Mouse (Mus musculus) layer of hippocampus, adult 9-10 months (tissue): ENCODE data around the gene Cbarp.
"Not testable (repeated sequence)": the region's sequence is repeated elsewhere in the genome, so short reads cannot be mapped to it uniquely, and the experiment has no call there.

ENCODE experiments used
- DNase-seq: peaks from one replicate; pipeline ENCODE4 v3.0.0; 2022; ENCODE audit warnings: low spot score

Cbarp gene

DNA sequence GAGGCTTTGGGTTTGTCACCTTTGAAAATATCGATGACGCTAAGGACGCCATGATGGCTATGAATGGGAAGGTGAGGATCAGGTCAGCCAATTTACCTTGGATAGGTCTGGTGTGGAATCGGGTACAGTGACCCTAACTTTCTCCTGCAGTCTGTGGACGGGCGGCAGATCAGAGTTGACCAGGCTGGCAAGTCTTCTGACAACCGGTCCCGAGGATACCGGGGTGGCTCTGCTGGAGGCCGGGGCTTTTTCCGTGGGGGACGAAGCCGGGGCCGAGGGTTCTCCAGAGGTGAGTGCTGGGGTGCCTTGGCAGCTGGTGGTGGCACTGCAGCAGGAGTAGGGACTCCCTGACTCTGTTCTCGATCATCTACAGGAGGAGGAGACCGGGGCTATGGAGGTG is 29.4 kb upstream of the Cbarp start:
- DNase-seq, result no peak

GRCm38 (mm10) chr10:80169651-80170050 is 29.0 kb upstream of the Cbarp start:
- no peak for DNase-seq

GRCm38 (mm10) chr10:80169070-80169469 is 28.4 kb upstream of the Cbarp start:
- DNase-seq, result no peak

GRCm38 (mm10) chr10:80168038-80168661 is 27.5 kb upstream of the Cbarp start:
- DNase-seq, result no peak

DNA sequence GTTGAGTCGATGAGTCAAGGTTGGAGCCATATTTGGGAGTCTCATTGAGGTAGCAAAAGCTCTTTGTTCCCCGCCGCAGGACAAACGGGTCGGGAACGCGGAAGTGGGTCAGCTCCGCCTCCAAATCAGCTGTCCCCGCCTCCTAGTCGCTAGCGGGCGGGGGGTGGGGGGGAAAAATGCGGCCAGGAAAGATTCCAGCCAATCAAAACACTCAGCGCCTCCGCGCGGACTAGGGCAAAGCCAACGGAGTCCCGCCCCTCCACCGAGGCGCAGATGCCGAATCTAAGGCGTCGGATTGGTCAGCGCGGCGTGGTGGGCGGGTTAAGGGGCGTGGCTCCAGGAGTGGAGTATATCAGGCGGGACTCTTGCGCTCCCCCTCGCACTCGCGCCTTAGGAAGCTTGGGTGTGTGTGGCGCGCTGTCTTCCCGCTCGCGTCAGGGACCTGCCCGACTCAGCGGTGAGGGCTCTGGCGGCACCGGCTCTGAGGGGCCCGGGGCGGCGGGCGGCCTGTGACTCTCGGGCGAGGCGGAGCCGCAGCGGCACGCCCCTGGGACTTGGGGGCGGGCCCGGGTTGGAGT is 26.9 kb upstream of the Cbarp start:
- peak; percentile 95 for DNase-seq

GRCm38 (mm10) chr10:80166136-80166535 is 25.5 kb upstream of the Cbarp start:
- DNase-seq, result not testable (repeated sequence)

DNA sequence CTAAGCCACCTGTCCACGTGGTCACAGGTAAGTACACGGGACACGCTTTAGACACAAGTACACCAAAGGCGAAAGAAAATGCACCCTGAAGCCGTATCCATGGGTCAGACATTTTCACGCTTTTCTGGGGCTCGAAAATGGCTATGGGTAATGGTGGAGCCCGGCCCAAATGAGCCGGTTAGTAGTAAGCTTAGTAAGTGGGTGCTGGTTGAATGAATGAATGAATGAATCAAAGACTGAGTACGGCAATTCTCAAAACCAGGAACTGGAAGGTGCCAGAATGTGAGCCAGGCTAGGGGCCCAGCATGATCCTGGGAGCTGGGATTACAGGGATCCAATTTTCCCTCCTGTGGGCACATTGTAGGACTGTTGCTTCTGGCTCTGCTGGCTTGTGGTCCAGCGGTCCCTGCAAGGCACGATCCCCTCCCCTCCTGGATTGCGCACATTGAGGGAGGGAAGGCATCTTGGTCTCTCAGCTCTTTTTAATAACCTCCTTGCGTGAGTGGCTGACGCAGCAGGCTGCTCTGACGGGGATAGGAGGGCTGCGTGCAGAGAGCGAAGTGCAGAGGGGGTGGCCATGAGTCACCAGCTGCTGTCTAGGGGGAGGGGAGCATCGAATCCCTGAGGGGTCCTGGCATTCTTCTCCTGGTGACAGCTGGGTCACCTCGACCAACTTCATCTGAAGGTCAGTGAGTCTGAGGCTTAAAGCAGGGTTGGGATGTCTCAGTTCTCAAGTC is 24.9 kb upstream of the Cbarp start, which contains the start of gene Cirbp:
TSS of gene Cirbp (plus strand) at position 594 of the 737 bp plus-strand sequence.
- no peak for DNase-seq

DNA sequence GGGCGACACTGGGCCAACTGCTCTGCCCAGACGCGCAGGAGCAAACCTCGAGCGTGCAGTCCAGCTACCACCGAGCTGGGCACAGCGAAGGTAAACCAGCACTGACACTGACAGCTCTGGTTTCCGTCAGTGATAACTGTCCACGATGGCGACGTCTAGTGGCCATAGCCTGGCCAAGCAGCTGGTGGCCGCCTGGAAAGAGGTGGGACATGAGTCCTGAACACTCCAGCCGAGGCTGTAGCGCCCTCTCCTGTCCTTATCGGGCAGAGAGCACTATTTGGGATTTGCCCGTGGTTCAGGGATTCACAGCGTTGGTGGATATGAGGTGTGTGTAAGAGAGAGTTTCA is 24.3 kb upstream of the Cbarp start:
- DNase-seq, result peak; percentile 98

- DNase-seq, result no peak
Observed at GRCm38 (mm10) chr10:80164161-80164997, 23.7 kb upstream of the Cbarp start.

DNA sequence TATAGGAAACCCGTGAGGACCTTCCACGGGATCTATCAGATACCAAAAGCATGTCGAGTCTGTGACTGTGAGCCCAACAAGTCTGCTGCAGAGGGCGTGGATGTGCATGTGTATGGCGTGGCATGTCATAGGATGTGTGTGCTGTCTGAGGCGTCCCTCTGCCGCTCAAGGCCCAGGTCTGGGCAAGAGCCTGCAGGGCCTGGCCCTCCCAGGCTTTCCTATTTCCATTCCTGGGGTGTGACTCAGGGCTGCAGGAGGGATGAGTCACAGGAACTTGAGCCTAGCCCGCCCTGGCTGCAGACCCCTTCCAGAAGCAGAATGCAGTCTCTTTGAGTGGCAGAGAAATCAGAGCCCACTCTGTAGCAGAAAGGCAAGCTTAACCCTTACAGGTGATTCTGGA is 23.1 kb upstream of the Cbarp start:
- no peak for DNase-seq

DNA sequence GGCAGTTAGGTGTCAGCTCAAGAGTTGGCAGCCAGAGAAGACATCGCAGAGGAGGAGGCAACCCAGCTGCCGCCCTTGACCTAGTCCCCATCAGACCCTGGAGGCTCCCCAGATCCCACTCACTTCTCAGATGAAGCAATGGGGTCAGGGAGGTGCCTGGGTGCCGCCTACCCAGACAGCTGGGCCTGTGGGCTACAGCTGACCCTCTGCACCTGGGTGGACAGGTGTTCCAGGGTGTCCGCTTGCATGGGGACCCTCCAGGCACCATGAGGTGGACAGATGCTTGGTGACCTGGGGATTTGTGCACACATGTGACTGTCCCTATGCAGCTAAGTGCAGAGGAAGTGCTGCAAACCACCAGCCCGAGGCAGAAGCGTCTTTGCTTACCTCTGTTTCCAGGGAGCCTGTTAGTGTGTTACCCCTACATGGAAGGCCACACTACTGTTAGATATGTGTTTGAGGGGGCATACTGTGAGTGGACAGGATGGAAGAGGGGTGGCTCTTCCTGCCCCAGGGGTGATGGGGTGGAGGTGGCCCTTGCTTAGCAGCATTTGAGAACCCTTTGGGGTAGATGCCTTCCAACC is 22.2 kb upstream of the Cbarp start:
- no peak for DNase-seq

- DNase-seq, result no peak
Observed at GRCm38 (mm10) chr10:80162243-80162608, 21.6 kb upstream of the Cbarp start.

DNA sequence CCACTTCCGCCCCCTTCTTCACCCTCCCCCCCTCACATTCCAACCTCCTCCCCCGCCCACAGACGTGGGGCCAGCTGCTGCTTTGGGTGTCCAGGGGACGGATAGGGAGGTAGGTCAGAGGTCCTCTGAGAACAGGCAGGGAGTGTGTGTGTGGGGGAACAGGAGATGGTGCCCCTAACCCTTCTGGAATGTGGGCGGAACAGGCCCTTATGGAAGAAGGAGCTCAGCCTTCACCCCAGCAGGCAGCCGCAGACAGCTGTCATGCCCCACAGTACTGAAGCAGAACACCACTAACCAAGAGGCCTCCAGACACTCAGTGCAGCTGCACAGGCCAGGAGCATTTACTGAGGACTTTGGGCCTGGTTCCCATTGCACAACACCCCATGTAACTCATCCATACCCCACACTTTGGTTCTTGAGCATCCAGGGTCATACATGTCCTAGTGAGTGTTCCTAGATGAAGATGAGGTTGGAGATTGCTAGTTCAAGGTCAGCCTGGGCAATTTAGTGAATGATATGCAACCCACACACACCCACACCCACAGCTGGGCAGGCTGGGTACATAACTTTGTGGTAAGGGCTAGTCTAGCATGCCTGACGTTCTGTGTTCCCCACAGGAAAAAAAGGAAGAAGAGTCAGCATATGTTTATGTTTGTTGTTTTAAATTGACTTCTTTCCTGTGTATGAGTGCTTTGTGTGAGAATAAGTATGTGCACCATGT is 21.0 kb upstream of the Cbarp start:
- no peak for DNase-seq

DNA sequence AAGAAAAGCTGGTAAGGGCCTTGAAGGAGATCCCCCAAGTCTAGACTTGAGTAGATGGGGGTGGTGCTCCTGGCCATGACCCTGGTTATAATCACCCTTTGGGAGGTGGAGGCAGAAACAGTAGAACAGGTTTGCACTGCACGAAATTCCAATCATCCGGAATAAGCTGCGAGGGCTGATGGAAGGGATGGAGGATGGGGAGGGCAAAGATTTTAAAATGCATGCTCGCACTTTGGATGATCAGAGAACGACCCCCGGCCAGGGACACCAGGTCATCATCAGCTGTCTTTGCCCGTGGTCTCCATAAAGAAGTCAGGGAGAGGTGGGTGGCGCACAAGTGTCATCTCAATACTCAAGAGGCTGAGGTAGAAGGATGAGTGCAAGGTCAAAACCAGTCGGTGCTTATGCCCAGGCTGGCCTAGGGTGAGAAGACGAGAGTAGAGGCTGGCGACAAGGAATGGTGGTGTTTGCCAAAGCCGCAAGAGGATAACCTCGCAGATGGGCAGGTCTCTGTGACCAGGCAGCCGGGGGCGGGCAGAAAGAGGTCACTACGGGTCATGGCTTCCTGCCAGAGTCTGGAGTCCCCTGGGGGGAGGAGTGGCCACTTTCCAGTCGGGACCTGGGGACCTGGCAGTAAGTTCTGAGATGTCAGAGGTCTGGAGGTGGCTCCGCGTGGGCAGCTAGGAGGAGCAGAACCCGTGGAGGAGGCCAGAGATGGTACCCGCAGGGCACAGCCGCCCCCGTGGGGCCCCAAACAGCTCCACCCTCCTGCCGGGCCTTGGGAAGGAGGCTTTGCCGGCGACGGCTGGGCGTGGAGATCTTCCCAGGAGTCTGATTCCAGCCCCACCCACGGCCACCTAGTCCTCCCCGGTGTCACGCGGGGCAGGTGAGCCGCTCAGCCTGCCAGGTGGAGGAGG is 20.1 kb upstream of the Cbarp start:
- no peak for DNase-seq

GRCm38 (mm10) chr10:80159561-80160454 is 19.2 kb upstream of the Cbarp start:
- peak; percentile 96 for DNase-seq

DNA sequence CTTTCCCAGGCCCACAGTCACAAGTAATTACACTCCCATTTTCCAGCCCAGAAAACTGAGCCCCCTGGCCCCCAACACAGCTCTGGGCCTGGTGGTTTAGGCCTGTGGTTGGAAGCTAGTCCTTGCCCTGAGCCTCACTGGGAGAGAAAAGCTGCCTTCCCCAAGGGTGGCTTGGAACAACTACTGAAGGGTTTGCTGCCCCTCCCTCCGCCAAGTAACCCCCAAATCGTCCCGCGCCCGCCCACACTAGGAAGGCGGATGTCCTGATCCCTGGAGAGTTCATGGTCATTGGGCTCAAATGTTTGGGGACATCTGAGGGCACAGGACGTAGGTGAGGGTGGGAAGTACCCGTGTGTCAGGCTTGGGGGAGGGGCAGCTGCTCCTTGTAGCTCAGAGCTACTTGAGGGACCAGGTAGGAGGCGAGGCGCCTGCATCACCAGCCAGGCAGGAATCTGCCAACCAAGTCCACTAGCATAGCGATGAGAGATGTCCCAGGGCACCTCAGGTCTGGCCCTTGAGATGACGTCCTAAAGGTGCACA is 18.5 kb upstream of the Cbarp start:
- no peak for DNase-seq

- DNase-seq, result no peak
Observed at GRCm38 (mm10) chr10:80158307-80158986, 17.8 kb upstream of the Cbarp start.

DNA sequence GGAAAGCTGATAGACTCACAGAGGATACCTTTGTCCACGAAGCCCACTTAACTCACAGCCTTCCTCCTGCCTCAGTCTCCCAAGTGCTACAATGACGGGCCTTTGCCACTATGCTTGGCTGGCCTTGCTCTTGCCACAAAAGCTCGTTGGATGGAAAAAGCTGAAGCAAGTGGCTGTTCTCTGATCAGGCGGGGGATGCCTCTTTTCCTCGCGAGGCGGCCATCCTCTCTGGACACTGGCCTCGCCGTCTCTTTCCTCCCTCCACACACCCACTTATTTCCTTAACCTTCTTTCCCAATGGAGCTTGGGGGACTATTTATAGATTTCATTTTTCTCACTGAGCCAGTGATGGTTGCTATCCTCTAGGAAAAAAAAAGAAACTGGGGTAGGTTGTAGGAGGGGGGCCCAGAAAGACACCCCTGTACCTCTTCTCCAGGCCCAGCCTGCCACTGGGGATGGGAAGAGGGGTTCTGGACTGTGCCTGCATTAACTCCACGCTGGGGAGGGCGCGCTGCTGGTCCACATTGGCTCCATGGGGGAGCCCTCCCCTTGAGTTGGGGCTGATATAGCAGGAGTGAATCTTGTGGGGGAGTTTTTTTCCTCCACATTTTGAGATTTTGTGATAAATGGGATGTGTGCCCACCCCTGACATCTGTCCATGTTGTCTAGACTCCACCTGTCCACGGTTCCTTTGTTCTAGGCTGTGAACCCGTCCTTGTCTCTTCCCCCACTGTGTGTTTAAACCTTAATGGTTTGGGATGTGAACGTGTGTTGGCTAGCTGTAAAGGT is 16.7 kb upstream of the Cbarp start:
- no peak for DNase-seq
